ENCODE assay signal across 15 mouse cellular contexts in the genomic region with DNA sequence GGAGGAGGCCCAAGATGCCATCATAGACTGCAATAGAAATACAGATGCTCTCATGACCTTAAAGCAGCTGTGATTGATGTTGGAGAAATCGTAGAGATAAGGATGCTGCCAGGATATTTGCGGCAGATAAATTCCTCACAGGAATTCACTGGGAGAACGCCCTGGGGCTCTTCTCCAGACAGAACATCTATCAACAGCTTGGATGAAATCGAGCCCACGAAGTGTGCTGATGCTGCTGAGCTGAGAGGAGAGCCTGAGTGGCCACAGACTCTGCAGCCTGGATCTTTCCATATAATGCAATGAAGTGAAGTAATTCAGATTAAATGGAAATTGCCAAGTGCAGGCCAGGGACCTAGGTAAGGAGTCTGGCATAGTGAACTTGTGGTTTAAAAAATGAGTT. TPM values are rescaled to one million over a fixed set of nuclear protein-coding genes. Genes with fewer than 3 reads are reported as not detected.
DNase-seq lines count a peak whose midpoint lies in the region.
"Had no signal": no experiment of that assay in that cellular context is flagged by ENCODE, and none has a peak within 500 bp of the region (broad histone marks: within the 10 kb centered on the region; RNA-seq: fewer than 3 reads in every experiment).

No protein-coding gene starts in this region.

- peak; percentile 5 to 6 for DNase-seq in adrenal gland, postnatal 36 days
- no peak for DNase-seq in adrenal gland, postnatal 14 days
- peak; percentile 24 to 25 for DNase-seq in lung, adult 18-20 months
- no peak for DNase-seq in lung, postnatal 10 days
- DNase-seq in embryo, embryonic 10.5 days (ENCODE audit: low spot score), result peak; percentile 18
- DNase-seq in lung, postnatal 14 days, result peak; percentile 9
- no peak for DNase-seq in gastrocnemius, adult 18-20 months (ENCODE audit: low spot score)
- DNase-seq in frontal cortex, postnatal 36 days (ENCODE audit: low spot score in 2 of 2), result no peak
- DNase-seq: B cell, adult 2 months; cerebellum, postnatal 25 days; gastrocnemius, postnatal 25 days; thymus, adult 2 months had no signal

RNA-seq across cellular contexts. Expression of gene Scp2d1, which starts 42.7 kb away (rescaled TPM):
- not detected for total RNA-seq in adrenal gland, postnatal 36 days (2021)
- not detected in 2 replicates for total RNA-seq in adrenal gland, postnatal 14 days (2021)
- total RNA-seq in gastrocnemius, adult 18-20 months (2021), result not detected
- total RNA-seq: gastrocnemius, postnatal 25 days; left cerebral cortex, adult 8-10 months; liver, adult 2 months; megakaryocyte, adult 5-6 weeks had no signal

Comparison
In these comparisons a context has a peak if more than half of its experiments do, and no peak if none do; other contexts are left out.
1. DNase-seq: peak in adrenal gland, postnatal 36 days (2 of 2), lung, adult 18-20 months (2 of 2), embryo, embryonic 10.5 days (single experiment) and lung, postnatal 14 days (single experiment); none in adrenal gland, postnatal 14 days (single experiment), lung, postnatal 10 days (single experiment), gastrocnemius, adult 18-20 months (single experiment) and frontal cortex, postnatal 36 days (0 of 2).